Mouse (Mus musculus) hindbrain, embryonic 12.5 days (tissue): ENCODE measurements at regions not wholly inside any gene's neighbourhood (a gene's known extent, or its start where the extent isn't known, plus 50 kb on each side); places are given as distances from the start of the nearest gene placed in this dataset.
A peak's percentile ranks its signal among the peaks of the same experiment; 100 is the strongest.

Source experiments
- ATAC-seq: fragments of 200-750 bp; cut with Nextera tagmentation; 2 replicates; pipeline ENCODE4 v1.8.0; 2017; ENCODE audit warnings: moderate TSS enrichment; ENCODE audit not compliant: low FRiP score
- H3K27ac ChIP-seq: fragments of 300-500 bp; sonication (generic); 2 replicates; pipeline ENCODE4 v1.5.1; 2016; ENCODE audit warnings: mild to moderate bottlenecking
- H3K27me3 ChIP-seq: fragments of 300-500 bp; sonication (generic); 2 replicates; pipeline ENCODE4 v1.6.1; 2016; ENCODE audit warnings: mild to moderate bottlenecking
- H3K36me3 ChIP-seq: fragments of 300-500 bp; sonication (generic); 2 replicates; pipeline ENCODE4 v1.6.1; 2016; ENCODE audit warnings: mild to moderate bottlenecking
- H3K4me1 ChIP-seq: fragments of 300-500 bp; sonication (generic); 2 replicates; pipeline ENCODE4 v1.6.1; 2016
- H3K4me2 ChIP-seq: fragments of 300-500 bp; sonication (generic); replicated peaks from 2 replicates; pipeline ENCODE4 v1.6.1; 2016; ENCODE audit warnings: mild to moderate bottlenecking
- H3K4me3 ChIP-seq: fragments of 300-500 bp; sonication (generic); 2 replicates; pipeline ENCODE4 v1.5.1; 2016; ENCODE audit warnings: mild to moderate bottlenecking
- H3K9ac ChIP-seq: fragments of 300-500 bp; sonication (generic); 2 replicates; pipeline ENCODE4 v1.6.1; 2016; ENCODE audit warnings: mild to moderate bottlenecking, moderate library complexity
- H3K9me3 ChIP-seq: fragments of 300-500 bp; sonication (generic); replicated peaks from 2 replicates; pipeline ENCODE4 v1.6.1; 2016; ENCODE audit warnings: mild to moderate bottlenecking
- WGBS: fragments of 180-500 bp; shearing (Covaris S2); methylation state at CpG from one replicate; pipeline ENCODE4 v1.1.7; 2016; 5-methylcytosine and 5-hydroxymethylcytosine counted together

DNA sequence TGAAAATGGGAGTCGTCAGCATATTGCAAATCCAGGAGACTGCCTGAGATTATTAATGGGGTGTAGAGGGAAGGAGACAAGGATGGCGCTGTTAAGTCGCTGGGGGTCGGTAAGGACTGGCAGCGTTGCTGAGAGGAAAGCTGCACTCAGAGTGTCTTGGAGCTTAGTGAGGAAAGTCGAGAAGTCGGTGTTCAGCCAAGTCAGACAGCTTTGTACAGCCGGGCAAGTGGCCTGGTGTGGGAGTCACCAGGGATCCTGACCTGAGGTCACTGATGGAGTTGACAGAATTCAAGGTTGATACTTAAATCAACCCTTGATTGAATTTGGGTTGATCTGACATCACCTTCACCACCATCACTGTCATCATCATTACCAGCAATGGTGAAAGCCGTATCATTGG lies 175.3 kb downstream of the Slc30a10 start:
- H3K4me2 ChIP-seq = no peak overlapping the region
- no peaks in the 10 kb centered on the region for H3K9me3 ChIP-seq
- WGBS = 87% methylated on average over 9 of the region's 9 CpGs
- ATAC-seq = no peak
- H3K4me1 ChIP-seq = no peaks in the 10 kb centered on the region
- no peak overlapping the region for H3K4me3 ChIP-seq
- no peaks in the 10 kb centered on the region for H3K27me3 ChIP-seq
- H3K36me3 ChIP-seq = no peaks in the 10 kb centered on the region
- no peak overlapping the region for H3K9ac ChIP-seq
- no peak overlapping the region for H3K27ac ChIP-seq

GRCm38 (mm10) chr1:185638631-185639030 lies 184.0 kb downstream of the Slc30a10 start:
- Histone ChIP-seq H3K9me3 (no peaks in the 10 kb centered on the region), H3K4me2 (no peak overlapping the region), H3K4me3 (no peak overlapping the region), H3K27me3 (no peaks in the 10 kb centered on the region), H3K9ac (no peak overlapping the region), H3K4me1 (no peaks in the 10 kb centered on the region), H3K27ac (no peak overlapping the region), H3K36me3 (no peaks in the 10 kb centered on the region)
- WGBS = 87% methylated on average over 6 of the region's 6 CpGs
- ATAC-seq = no peak

DNA sequence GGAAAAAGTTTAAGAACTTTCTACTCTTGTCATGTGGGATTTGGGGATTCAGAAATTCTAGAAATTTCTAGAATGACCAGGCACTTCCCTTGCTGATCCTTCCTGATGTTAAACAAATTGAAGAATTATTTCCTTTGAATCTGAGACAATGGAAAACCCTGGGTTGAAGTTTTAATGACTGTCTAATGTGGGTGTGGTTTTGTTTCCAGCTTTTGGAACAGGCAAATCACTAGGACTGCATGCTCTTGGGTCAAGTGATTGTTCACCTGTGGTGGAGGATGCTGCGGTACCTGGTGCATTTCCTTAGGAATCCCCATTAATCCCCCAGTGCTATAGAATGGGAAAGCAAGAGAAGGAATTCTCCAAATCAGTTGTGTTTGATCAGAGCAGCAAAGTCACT lies 184.8 kb downstream of the Slc30a10 start:
- WGBS = 95% methylated on average over 1 of the region's 1 CpGs
- no peak overlapping the region for H3K4me2 ChIP-seq

GRCm38 (mm10) chr1:185644026-185644425 lies 189.4 kb downstream of the Slc30a10 start:
- H3K27me3 ChIP-seq = no peaks in the 10 kb centered on the region
- H3K27ac ChIP-seq = no peak overlapping the region
- WGBS = 67% methylated on average over 7 of the region's 7 CpGs
- H3K9ac ChIP-seq = no peak overlapping the region
- no peak overlapping the region for H3K4me2 ChIP-seq
- no peaks in the 10 kb centered on the region for H3K36me3 ChIP-seq
- peaks cover 4% of the 10 kb centered on the region; the same call in 1 of the 2 replicates for H3K4me1 ChIP-seq
- no peaks in the 10 kb centered on the region for H3K9me3 ChIP-seq
- no peak for ATAC-seq
- no peak overlapping the region for H3K4me3 ChIP-seq

More for the DNA sequence above, 184.8 kb downstream of the Slc30a10 start:
- H3K27ac ChIP-seq = no peak overlapping the region
- H3K4me1 ChIP-seq = no peaks in the 10 kb centered on the region
- no peaks in the 10 kb centered on the region for H3K36me3 ChIP-seq
- ATAC-seq = no peak
- H3K4me3 ChIP-seq = no peak overlapping the region
- no peaks in the 10 kb centered on the region for H3K9me3 ChIP-seq
- H3K9ac ChIP-seq = no peak overlapping the region
- no peaks in the 10 kb centered on the region for H3K27me3 ChIP-seq

DNA sequence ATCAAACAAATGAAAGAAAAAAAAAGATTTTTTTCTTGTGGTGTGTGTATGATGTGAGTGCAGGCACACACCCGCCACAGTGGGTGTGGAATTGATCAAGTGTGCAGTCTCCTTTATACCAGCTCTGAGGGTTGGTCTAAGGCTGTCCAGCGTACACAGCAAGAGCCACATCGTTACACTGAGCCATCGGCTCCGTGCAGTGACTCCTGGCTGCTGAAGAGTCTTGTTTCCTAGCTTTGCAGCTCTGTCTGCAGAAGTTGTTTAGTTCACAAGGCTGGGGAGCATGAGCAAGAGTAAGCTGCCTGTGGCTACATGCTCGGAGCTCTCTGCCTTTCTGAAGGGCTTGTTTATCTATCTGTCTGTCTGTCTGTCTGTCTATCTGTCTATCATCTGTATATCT lies 193.5 kb downstream of the Slc30a10 start:
- ATAC-seq = no peak
- 85% methylated on average over 6 of the region's 6 CpGs for WGBS

GRCm38 (mm10) chr1:185648926-185649325 lies 194.3 kb downstream of the Slc30a10 start:
- H3K27me3 ChIP-seq = no peaks in the 10 kb centered on the region
- H3K27ac ChIP-seq = no peak overlapping the region
- ATAC-seq = no peak
- H3K9ac ChIP-seq = no peak overlapping the region
- no peaks in the 10 kb centered on the region for H3K36me3 ChIP-seq
- H3K4me2 ChIP-seq = no peak overlapping the region
- H3K4me1 ChIP-seq = peaks cover 4% of the 10 kb centered on the region; the same call in 1 of the 2 replicates
- WGBS = 89% methylated on average over 4 of the region's 4 CpGs
- H3K9me3 ChIP-seq = no peaks in the 10 kb centered on the region
- no peak overlapping the region for H3K4me3 ChIP-seq

More for the DNA sequence above, 193.5 kb downstream of the Slc30a10 start:
- Histone ChIP-seq H3K4me1 (peaks cover 4% of the 10 kb centered on the region; the same call in 1 of the 2 replicates), H3K9ac (no peak overlapping the region), H3K4me3 (no peak overlapping the region), H3K27ac (no peak overlapping the region), H3K9me3 (no peaks in the 10 kb centered on the region), H3K27me3 (no peaks in the 10 kb centered on the region), H3K4me2 (no peak overlapping the region), H3K36me3 (no peaks in the 10 kb centered on the region)

GRCm38 (mm10) chr1:185650926-185651325 lies 196.3 kb downstream of the Slc30a10 start:
- Histone ChIP-seq H3K4me1 (peaks cover 4% of the 10 kb centered on the region; the same call in 1 of the 2 replicates), H3K4me2 (no peak overlapping the region), H3K27ac (no peak overlapping the region), H3K9me3 (no peaks in the 10 kb centered on the region), H3K9ac (no peak overlapping the region), H3K4me3 (no peak overlapping the region), H3K27me3 (no peaks in the 10 kb centered on the region), H3K36me3 (no peaks in the 10 kb centered on the region)
- no peak for ATAC-seq
- 75% methylated on average over 2 of the region's 2 CpGs for WGBS

DNA sequence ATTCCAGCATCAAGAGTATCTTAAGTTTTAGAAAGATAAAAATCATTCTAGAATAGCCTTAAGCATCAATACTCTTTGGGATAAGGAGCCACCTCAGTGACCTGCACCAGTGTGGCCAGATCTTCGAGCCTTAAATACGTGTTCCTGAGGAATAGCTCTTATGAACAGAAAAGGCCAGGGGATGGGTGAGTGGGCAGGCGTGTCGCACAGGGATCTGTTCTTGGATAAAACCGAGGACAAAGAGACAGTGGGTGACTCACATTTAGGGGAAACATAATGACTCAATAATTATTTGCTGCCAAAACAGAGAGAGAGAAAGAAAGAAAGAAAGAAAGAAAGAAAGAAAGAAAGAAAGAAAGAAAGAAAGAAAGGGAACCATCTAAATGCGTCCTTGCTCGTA lies 200.4 kb downstream of the Slc30a10 start:
- Histone ChIP-seq H3K4me1 (no peaks in the 10 kb centered on the region), H3K27me3 (no peaks in the 10 kb centered on the region), H3K36me3 (no peaks in the 10 kb centered on the region), H3K27ac (no peak overlapping the region), H3K9ac (no peak overlapping the region), H3K4me2 (no peak overlapping the region), H3K4me3 (no peak overlapping the region), H3K9me3 (no peaks in the 10 kb centered on the region)
- no peak for ATAC-seq
- 79% methylated on average over 7 of the region's 7 CpGs for WGBS

DNA sequence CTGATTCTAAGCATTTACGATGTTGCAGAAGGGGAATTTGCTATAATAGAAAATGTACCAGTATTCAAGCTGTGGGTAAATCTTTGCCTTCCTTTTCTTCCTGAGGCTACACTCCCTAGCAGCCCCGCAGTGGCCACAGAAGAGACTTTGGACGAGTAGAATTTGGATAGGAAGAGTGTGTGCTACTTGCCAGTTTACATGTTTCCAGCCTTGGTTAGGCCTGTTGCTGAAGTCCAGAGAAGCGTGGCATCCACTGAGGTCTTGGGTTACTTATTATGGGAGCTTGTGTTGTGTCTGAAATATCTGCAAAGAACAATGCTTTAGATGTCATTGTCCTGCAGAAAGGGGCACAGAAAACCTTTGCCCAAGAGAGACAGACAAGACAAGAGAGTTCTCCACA lies 200.8 kb downstream of the Slc30a10 start:
- no peak overlapping the region for H3K4me2 ChIP-seq
- H3K4me1 ChIP-seq = no peaks in the 10 kb centered on the region
- H3K9ac ChIP-seq = no peak overlapping the region
- no peak overlapping the region for H3K4me3 ChIP-seq
- no peaks in the 10 kb centered on the region for H3K36me3 ChIP-seq
- WGBS = 79% methylated on average over 4 of the region's 4 CpGs
- no peak for ATAC-seq
- no peak overlapping the region for H3K27ac ChIP-seq
- no peaks in the 10 kb centered on the region for H3K9me3 ChIP-seq
- no peaks in the 10 kb centered on the region for H3K27me3 ChIP-seq

- H3K9me3 ChIP-seq = no peaks in the 10 kb centered on the region
- no peaks in the 10 kb centered on the region for H3K4me1 ChIP-seq
- no peaks in the 10 kb centered on the region for H3K27me3 ChIP-seq
- no peak for ATAC-seq
- no peak overlapping the region for H3K9ac ChIP-seq
- H3K36me3 ChIP-seq = no peaks in the 10 kb centered on the region
- no peak overlapping the region for H3K27ac ChIP-seq
- no peak overlapping the region for H3K4me2 ChIP-seq
- no peak overlapping the region for H3K4me3 ChIP-seq
- 90% methylated on average over 8 of the region's 8 CpGs for WGBS
These were observed 202.6 kb downstream of the Slc30a10 start for GRCm38 (mm10) chr1:185657286-185657685.

- Histone ChIP-seq H3K27me3 (no peaks in the 10 kb centered on the region), H3K9ac (no peak overlapping the region), H3K4me1 (no peaks in the 10 kb centered on the region), H3K4me3 (no peak overlapping the region), H3K27ac (no peak overlapping the region), H3K36me3 (no peaks in the 10 kb centered on the region), H3K9me3 (no peaks in the 10 kb centered on the region), H3K4me2 (no peak overlapping the region)
- ATAC-seq = no peak
- 84% methylated on average over 5 of the region's 5 CpGs for WGBS
These were observed 204.8 kb downstream of the Slc30a10 start for GRCm38 (mm10) chr1:185659476-185659875.

GRCm38 (mm10) chr1:185662336-185662735 lies 207.7 kb downstream of the Slc30a10 start:
- 77% methylated on average over 3 of the region's 3 CpGs for WGBS
- H3K4me2 ChIP-seq = no peak overlapping the region
- H3K9me3 ChIP-seq = no peaks in the 10 kb centered on the region
- H3K36me3 ChIP-seq = no peaks in the 10 kb centered on the region
- H3K27me3 ChIP-seq = no peaks in the 10 kb centered on the region
- ATAC-seq = no peak
- H3K4me3 ChIP-seq = no peak overlapping the region
- H3K27ac ChIP-seq = no peak overlapping the region
- H3K4me1 ChIP-seq = no peaks in the 10 kb centered on the region
- no peak overlapping the region for H3K9ac ChIP-seq

DNA sequence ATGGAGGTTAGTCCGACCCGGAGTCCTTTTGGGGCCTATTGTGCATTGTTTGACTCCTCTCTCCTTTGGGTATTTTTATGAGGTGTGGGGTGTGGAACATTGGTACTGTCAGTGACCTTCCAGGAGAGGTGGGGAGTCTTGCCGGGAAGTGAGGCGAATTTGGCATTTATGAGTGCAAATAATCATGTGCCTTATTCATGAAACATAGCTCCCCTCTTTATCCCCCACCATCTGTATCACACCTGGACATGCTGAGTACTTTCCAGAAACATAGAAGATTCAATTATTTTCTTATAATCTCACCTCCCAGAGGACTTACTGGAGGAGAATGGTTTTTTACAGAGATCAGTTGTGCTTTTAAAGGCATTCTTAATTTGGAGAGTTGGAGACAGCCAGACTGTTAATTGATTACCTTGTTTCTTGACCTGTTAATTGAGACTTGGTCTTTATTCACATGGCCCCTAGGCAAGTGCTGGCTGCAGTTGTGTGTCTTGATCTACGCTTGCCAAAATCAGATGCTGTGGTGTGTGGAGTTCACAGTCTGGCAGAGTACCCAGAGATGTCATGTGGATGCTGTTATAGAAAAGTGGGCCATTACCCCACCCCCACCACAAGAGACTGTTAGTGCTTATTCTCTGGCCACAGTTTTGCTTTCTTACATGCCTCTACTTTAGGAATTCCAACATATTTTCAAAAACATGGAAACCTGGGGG lies 215.5 kb downstream of the Slc30a10 start:
- 67% methylated on average over 5 of the region's 5 CpGs for WGBS

More for the DNA sequence above, 215.5 kb downstream of the Slc30a10 start:
- Histone ChIP-seq H3K4me2 (no peak overlapping the region), H3K9me3 (no peaks in the 10 kb centered on the region), H3K36me3 (no peaks in the 10 kb centered on the region), H3K9ac (no peak overlapping the region), H3K4me3 (no peak overlapping the region), H3K27me3 (no peaks in the 10 kb centered on the region), H3K4me1 (0 out of 2 replicates have a peak, but pooled peaks cover 7% of the 10 kb centered on the region), H3K27ac (peak overlapping the region; percentile 23; the same call in 1 of the 2 replicates)
- no peak for ATAC-seq
